Mouse (Mus musculus): Measurements from ENCODE around the gene Dpp9.

The Dpp9 gene

DNA sequence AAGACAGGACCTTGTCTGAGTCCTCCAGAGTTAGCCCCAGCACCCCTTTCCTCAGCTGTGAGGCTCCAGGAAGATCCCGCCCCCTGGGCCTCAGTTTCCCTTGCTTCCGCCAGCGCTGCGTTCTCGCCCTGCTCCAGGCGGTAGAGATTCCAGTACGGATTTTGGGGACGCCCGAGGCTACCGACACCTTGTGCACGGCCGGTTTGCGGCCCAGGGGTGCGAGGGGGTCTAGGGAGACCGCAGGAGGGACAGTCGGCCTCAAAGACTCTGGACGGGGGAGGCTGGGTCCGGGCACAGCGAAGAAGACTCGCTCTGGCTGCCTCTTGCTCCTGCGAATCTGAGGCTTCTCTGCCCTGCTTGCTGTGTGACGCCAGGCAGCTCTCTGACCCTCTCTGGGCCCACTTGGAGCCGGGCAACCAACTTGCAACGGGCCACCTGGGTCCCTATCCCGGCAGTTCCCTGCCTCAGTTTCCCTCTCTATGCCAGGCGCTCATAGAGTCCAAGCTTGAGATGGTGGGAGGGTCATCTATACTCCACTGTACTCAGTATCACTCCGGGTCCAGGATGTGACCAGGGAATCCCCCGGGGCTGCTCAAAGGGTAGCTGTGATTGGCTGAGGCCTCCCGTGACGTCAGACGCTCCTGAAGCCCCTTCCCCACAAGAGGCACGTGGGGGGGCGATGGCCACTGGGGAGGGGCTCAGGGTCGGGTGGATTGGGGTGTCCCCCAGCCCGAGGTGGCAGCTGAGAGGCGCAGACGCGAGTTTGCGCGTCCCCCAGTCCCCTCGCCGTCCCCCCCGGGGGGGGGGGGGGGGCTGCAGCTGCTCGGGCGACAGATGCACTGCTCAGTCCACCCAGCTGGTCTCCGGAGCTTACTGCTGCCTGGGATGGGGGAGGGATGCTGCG lies 76.8 kb downstream of the Dpp9 start:
- in situ Hi-C loops (cut with MboI, MseI), result no loop called here

- in situ Hi-C loops (cut with MboI, MseI), result no loop called here
Observed at GRCm38 (mm10) chr17:56139858-56140595, 78.7 kb downstream of the Dpp9 start, which contains the start of gene Sema6b. TSS of gene Sema6b (minus strand) at chr17:56140343.

DNA sequence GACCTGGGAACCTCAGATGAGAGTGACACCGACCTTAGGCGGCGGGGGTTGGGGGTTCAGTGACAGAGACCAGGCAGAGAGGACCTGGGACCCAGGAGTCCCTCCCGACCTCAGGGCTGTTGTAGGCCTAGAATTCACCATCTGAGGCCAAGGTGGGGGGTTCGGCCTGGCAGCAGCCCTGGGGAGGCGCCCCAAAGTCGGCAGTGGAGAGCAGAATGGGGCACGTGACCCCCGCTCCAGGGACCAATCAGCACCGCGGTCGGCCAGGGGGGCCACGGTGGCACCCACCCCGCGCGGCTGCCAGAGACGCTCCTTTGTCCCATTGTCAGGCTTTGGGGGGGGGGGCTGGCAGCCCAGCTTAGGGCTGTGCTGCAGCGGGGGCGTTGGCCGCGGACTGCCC lies 79.3 kb downstream of the Dpp9 start:
- in situ Hi-C loops (cut with MboI, MseI), result no loop called here

DNA sequence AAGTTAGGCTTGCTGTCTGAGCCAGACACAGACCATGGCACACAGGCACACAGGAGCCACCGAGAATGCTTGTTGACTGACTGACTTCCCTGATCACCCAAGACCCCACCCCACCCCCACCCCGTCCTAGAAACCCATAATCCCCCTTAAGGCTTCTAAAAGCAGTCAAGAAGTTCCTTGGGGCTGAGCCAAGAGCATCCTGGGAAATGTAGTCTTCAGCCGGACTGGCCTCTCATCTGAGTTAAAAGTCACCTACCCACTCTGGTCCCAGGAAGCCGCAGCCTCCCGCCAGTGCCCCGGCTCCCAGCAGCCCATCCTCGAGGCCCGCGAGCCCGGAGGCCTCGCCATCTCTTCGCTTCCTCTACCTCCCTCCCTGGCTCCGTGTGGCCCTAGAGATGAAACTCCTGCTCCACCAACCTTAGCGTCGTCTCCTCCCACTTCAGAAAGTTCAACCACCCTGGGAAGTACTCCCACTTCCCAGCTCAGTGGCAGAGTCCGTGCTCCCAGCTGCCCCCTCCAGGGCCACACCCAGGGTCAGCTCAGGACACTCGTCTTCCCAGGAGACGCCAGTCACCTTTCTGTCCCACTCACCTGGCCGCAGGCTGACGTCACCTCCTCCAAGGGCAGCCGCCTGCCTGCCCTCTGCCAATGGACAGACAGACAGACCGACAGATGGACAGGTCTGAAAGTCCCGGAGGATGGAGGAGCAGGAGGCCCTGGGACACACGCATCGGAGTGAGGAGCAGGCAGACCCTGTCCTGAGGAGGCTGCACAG lies 80.7 kb downstream of the Dpp9 start:
- in situ Hi-C loops (cut with MboI, MseI), result no loop called here

Data from T-helper 2 cell (primary cell).